Comparison of ENCODE assay signal across 26 mouse cellular contexts in genomic region chr11:72286651-72287050, GRCm38 (mm10). TPM values are rescaled to one million over a fixed set of nuclear protein-coding genes. Genes with fewer than 3 reads are reported as not detected.
A peak's percentile ranks its signal among the peaks of the same experiment; 100 is the strongest.
DNase-seq lines count a peak whose midpoint lies in the region; ATAC-seq and TF ChIP-seq lines count a peak whose summit lies in the region.
"Had no signal": no experiment of that assay in that cellular context is flagged by ENCODE, and none has a peak within 500 bp of the region (broad histone marks: within the 10 kb centered on the region; RNA-seq: fewer than 3 reads in every experiment).

No protein-coding gene starts in this region.

- H3K36me3 ChIP-seq in midbrain, embryonic 11.5 days (ENCODE audit: control insufficient read depth, insufficient read depth, low read length), result no peaks in the 10 kb centered on the region
- no peaks in the 10 kb centered on the region for H3K36me3 ChIP-seq in midbrain, postnatal 0 days (ENCODE audit: insufficient read depth, low read length)
- no peaks in the 10 kb centered on the region for H3K36me3 ChIP-seq in intestine, embryonic 15.5 days
- H3K36me3 ChIP-seq: embryonic facial prominence, embryonic 10.5 days; embryonic facial prominence, embryonic 12.5 days; forebrain, embryonic 15.5 days had no signal

- WGBS in midbrain, embryonic 11.5 days, result 84% methylated on average over 3 of the region's 3 CpGs
- 83% methylated on average over 3 of the region's 3 CpGs for WGBS in midbrain, postnatal 0 days
- WGBS in intestine, embryonic 15.5 days, result 47% methylated on average over 3 of the region's 3 CpGs

- H3K9ac ChIP-seq in midbrain, embryonic 11.5 days (ENCODE audit: low read length), result no peak overlapping the region
- no peak overlapping the region for H3K9ac ChIP-seq in midbrain, postnatal 0 days (replicated peaks; ENCODE audit: low read length, poor library complexity, severe bottlenecking)
- no peak overlapping the region for H3K9ac ChIP-seq in intestine, embryonic 15.5 days
- H3K9ac ChIP-seq: embryonic facial prominence, embryonic 12.5 days; forebrain, embryonic 13.5 days; forebrain, embryonic 15.5 days; forebrain, postnatal 0 days had no signal

- no peaks in the 10 kb centered on the region for H3K9me3 ChIP-seq in midbrain, embryonic 11.5 days (ENCODE audit: control insufficient read depth, low read length)
- no peaks in the 10 kb centered on the region for H3K9me3 ChIP-seq in midbrain, postnatal 0 days (ENCODE audit: low read length)
- H3K9me3 ChIP-seq in intestine, embryonic 15.5 days, result no peaks in the 10 kb centered on the region
- H3K9me3 ChIP-seq: embryonic facial prominence, embryonic 10.5 days; embryonic facial prominence, embryonic 12.5 days; forebrain, embryonic 13.5 days; forebrain, embryonic 15.5 days had no signal

- DNase-seq in midbrain, embryonic 11.5 days (ENCODE audit: low spot score, missing footprints), result peak; percentile 51
- DNase-seq in midbrain, postnatal 0 days (ENCODE audit: low spot score), result no peak
- DNase-seq in ES-CJ7 (ENCODE audit: low read depth, low spot score) (peak; percentile 53), R1 (ENCODE audit: low read depth, low spot score) (peak; percentile 29)
- no peak for DNase-seq in lung, postnatal 4 days
- DNase-seq: adrenal gland, adult 2 months; adrenal gland, postnatal 14 days; adrenal gland, postnatal 36 days; cerebellum, adult 11-12 months; cerebellum, adult 2 months; cerebellum, adult 9-10 months; cerebellum, postnatal 10 days; cerebellum, postnatal 25 days; forebrain, postnatal 0 days had no signal

- no peak overlapping the region for H3K27ac ChIP-seq in midbrain, embryonic 11.5 days (ENCODE audit: low read depth, low read length)
- H3K27ac ChIP-seq in midbrain, postnatal 0 days (ENCODE audit: low read depth, low read length), result no peak overlapping the region
- no peak overlapping the region for H3K27ac ChIP-seq in intestine, embryonic 15.5 days
- H3K27ac ChIP-seq: embryonic facial prominence, embryonic 10.5 days; embryonic facial prominence, embryonic 12.5 days; forebrain, embryonic 13.5 days; forebrain, embryonic 15.5 days had no signal

- H3K4me1 ChIP-seq in midbrain, embryonic 11.5 days (ENCODE audit: control insufficient read depth, insufficient read depth, low read length), result no peaks in the 10 kb centered on the region
- no peaks in the 10 kb centered on the region for H3K4me1 ChIP-seq in midbrain, postnatal 0 days (ENCODE audit: insufficient read depth, low read length)
- no peaks in the 10 kb centered on the region for H3K4me1 ChIP-seq in intestine, embryonic 15.5 days (replicated peaks)
- H3K4me1 ChIP-seq: embryonic facial prominence, embryonic 10.5 days; embryonic facial prominence, embryonic 12.5 days; forebrain, embryonic 15.5 days had no signal

- H3K4me2 ChIP-seq in midbrain, embryonic 11.5 days, result no peak overlapping the region
- H3K4me2 ChIP-seq in midbrain, postnatal 0 days (ENCODE audit: low read depth, low read length, poor library complexity, severe bottlenecking), result no peak overlapping the region
- no peak overlapping the region for H3K4me2 ChIP-seq in intestine, embryonic 15.5 days (replicated peaks)
- H3K4me2 ChIP-seq: embryonic facial prominence, embryonic 12.5 days; forebrain, embryonic 13.5 days; forebrain, embryonic 15.5 days had no signal

- H3K27me3 ChIP-seq in midbrain, embryonic 11.5 days (ENCODE audit: control insufficient read depth, insufficient read depth, low read length), result no peaks in the 10 kb centered on the region
- H3K27me3 ChIP-seq in midbrain, postnatal 0 days (ENCODE audit: insufficient read depth, low read length), result no peaks in the 10 kb centered on the region
- H3K27me3 ChIP-seq in intestine, embryonic 15.5 days (replicated peaks), result no peaks in the 10 kb centered on the region
- H3K27me3 ChIP-seq: embryonic facial prominence, embryonic 12.5 days; forebrain, embryonic 13.5 days; forebrain, embryonic 15.5 days had no signal

- ATAC-seq in midbrain, embryonic 11.5 days (ENCODE audit: low FRiP score), result no peak
- no peak for ATAC-seq in midbrain, postnatal 0 days (ENCODE audit: low FRiP score)
- no peak for ATAC-seq in intestine, embryonic 15.5 days
- no peak for ATAC-seq in CD4-positive, CD25-positive, alpha-beta regulatory T cell, adult 4 months
- ATAC-seq: forebrain, embryonic 13.5 days; forebrain, embryonic 15.5 days; forebrain, postnatal 0 days had no signal

- H3K4me3 ChIP-seq in midbrain, embryonic 11.5 days (ENCODE audit: low read depth, low read length), result no peak overlapping the region
- H3K4me3 ChIP-seq in midbrain, postnatal 0 days (ENCODE audit: low read depth, low read length), result no peak overlapping the region
- H3K4me3 ChIP-seq in intestine, embryonic 15.5 days (replicated peaks), result no peak overlapping the region
- H3K4me3 ChIP-seq: embryonic facial prominence, embryonic 10.5 days; embryonic facial prominence, embryonic 12.5 days; forebrain, embryonic 13.5 days; forebrain, embryonic 15.5 days had no signal

- TF ChIP-seq CTCF in midbrain, postnatal 0 days (IDR thresholded peaks at IDR 0.05), result no peak

RNA-seq across cellular contexts. Expression of gene Xaf1, which starts 14.8 kb away (rescaled TPM):
- polyA plus RNA-seq in midbrain, embryonic 11.5 days (2014; fragmentation: Nextera tagmentation; extraction: Ambion mirVana), result 1.3 and 1.4 TPM in 2 replicates
- 0.93 and 3.9 TPM in 2 replicates for total RNA-seq in midbrain, postnatal 0 days (2014; rRNA removed)
- polyA plus RNA-seq in midbrain, postnatal 0 days (2015; fragmentation: Nextera tagmentation; extraction: Ambion mirVana), result 5.6 and 6.0 TPM in 2 replicates
- 4.7 and 4.9 TPM in 2 replicates for polyA plus RNA-seq in intestine, embryonic 15.5 days (2015; fragmentation: Nextera tagmentation; extraction: Ambion mirVana)
- 100 to 1,000 TPM in 1 of 2 experiments, 10 to 100 TPM in 1; 97.3 to 116 TPM for polyA plus RNA-seq in CD4-positive, CD25-positive, alpha-beta regulatory T cell, adult 4 months (2017; shearing (Covaris generic))

RNA-seq across cellular contexts. Expression of gene Slc13a5, which starts 19.6 kb away (rescaled TPM):
- 0.21 and 0.29 TPM in 2 replicates for polyA plus RNA-seq in midbrain, embryonic 11.5 days (2014; fragmentation: Nextera tagmentation; extraction: Ambion mirVana)
- total RNA-seq in midbrain, postnatal 0 days (2014; rRNA removed), result 4.8 and 6.2 TPM in 2 replicates
- 4.5 and 5.9 TPM in 2 replicates for polyA plus RNA-seq in midbrain, postnatal 0 days (2015; fragmentation: Nextera tagmentation; extraction: Ambion mirVana)
- polyA plus RNA-seq in intestine, embryonic 15.5 days (2015; fragmentation: Nextera tagmentation; extraction: Ambion mirVana), result 0.11 and 0.49 TPM in 2 replicates
- not detected for polyA plus RNA-seq in CD4-positive, CD25-positive, alpha-beta regulatory T cell, adult 4 months (2017; shearing (Covaris generic))
- total RNA-seq: CH12.LX, MEL had no signal
- polyA plus RNA-seq: forebrain, embryonic 11.5 days had no signal

RNA-seq across cellular contexts. Expression of gene Fbxo39, which starts 27.6 kb away (rescaled TPM):
- polyA plus RNA-seq in midbrain, embryonic 11.5 days (2014; fragmentation: Nextera tagmentation; extraction: Ambion mirVana), result not detected in 2 replicates
- not detected in 2 replicates for total RNA-seq in midbrain, postnatal 0 days (2014; rRNA removed)
- not detected in 2 replicates for polyA plus RNA-seq in midbrain, postnatal 0 days (2015; fragmentation: Nextera tagmentation; extraction: Ambion mirVana)
- not detected in 2 replicates for polyA plus RNA-seq in intestine, embryonic 15.5 days (2015; fragmentation: Nextera tagmentation; extraction: Ambion mirVana)
- polyA plus RNA-seq in CD4-positive, CD25-positive, alpha-beta regulatory T cell, adult 4 months (2017; shearing (Covaris generic)), result under 1 TPM in 1 of 2 experiments, not detected in 1; 0.96 TPM
- total RNA-seq: adrenal gland, adult 2 months; adrenal gland, postnatal 14 days; adrenal gland, postnatal 36 days; CH12.LX; forebrain, postnatal 0 days; MEL had no signal
- polyA plus RNA-seq: C2C12; cerebellum, adult 2 months; cortical plate, adult 2 months; embryonic facial prominence, embryonic 10.5 days; embryonic facial prominence, embryonic 12.5 days; embryonic facial prominence, embryonic 14.5 days; forebrain, embryonic 11.5 days; forebrain, embryonic 13.5 days; forebrain, embryonic 15.5 days; forebrain, postnatal 0 days had no signal

Comparison
In these comparisons a context has a peak if more than half of its experiments do, and no peak if none do; other contexts are left out.
1. DNase-seq: peak in midbrain, embryonic 11.5 days (single experiment), ES-CJ7 (single experiment) and R1 (single experiment); none in midbrain, postnatal 0 days (single experiment) and lung, postnatal 4 days (0 of 2).
2. RNA of gene Xaf1, which starts 14.8 kb away (polyA plus RNA-seq): 97.3 to 116 TPM in CD4-positive, CD25-positive, alpha-beta regulatory T cell, adult 4 months; 5.6 to 6.0 TPM in midbrain, postnatal 0 days, 4.7 to 4.9 TPM in intestine, embryonic 15.5 days and 1.3 to 1.4 TPM in midbrain, embryonic 11.5 days; every median in the first group is over 10 times any median in the second.